8 mouse cellular contexts compared by ENCODE assay signal in genomic region chr17:35584330-35584937, GRCm38 (mm10). TPM values are rescaled to one million over a fixed set of nuclear protein-coding genes. Genes with fewer than 3 reads are reported as not detected.
A peak's percentile ranks its signal among the peaks of the same experiment; 100 is the strongest.
DNase-seq lines count a peak whose midpoint lies in the region; ATAC-seq and TF ChIP-seq lines count a peak whose summit lies in the region.

No protein-coding gene starts in this region.

- H3K4me2 ChIP-seq in intestine, embryonic 16.5 days (ENCODE audit: low read depth, low read length) = peak overlapping the region; percentile 48
- peak overlapping the region; percentile 43 for H3K4me2 ChIP-seq in midbrain, postnatal 0 days (ENCODE audit: low read depth, low read length, poor library complexity, severe bottlenecking)

- intact Hi-C loops in left cerebral cortex, postnatal 25 days (cut with DNase I) = loop anchor here (5.0 kb wide), 2 partner anchors 83 to 153 kb away; partner anchors contain the start of gene Vars2

- H3K36me3 ChIP-seq in intestine, embryonic 16.5 days (ENCODE audit: control insufficient read depth, insufficient read depth, low read length) = no peaks in the 10 kb centered on the region
- H3K36me3 ChIP-seq in midbrain, postnatal 0 days (ENCODE audit: insufficient read depth, low read length) = no peaks in the 10 kb centered on the region

- H3K9ac ChIP-seq in intestine, embryonic 16.5 days (ENCODE audit: low read depth, low read length) = 0 out of 2 replicates have a peak overlapping the region, but pooled peaks have one; percentile 19
- H3K9ac ChIP-seq in midbrain, postnatal 0 days (replicated peaks; ENCODE audit: low read length, poor library complexity, severe bottlenecking) = no peak overlapping the region

- H3K27ac ChIP-seq in intestine, embryonic 16.5 days (ENCODE audit: low read length) = no peak overlapping the region
- no peak overlapping the region for H3K27ac ChIP-seq in midbrain, postnatal 0 days (ENCODE audit: low read depth, low read length)

- H3K9me3 ChIP-seq in intestine, embryonic 16.5 days (ENCODE audit: control insufficient read depth, low read length) = 0 out of 2 replicates have a peak, but pooled peaks cover 3% of the 10 kb centered on the region
- no peaks in the 10 kb centered on the region for H3K9me3 ChIP-seq in midbrain, postnatal 0 days (ENCODE audit: low read length)

- ATAC-seq in intestine, embryonic 16.5 days = peak; percentile 60
- peak; percentile 69 for ATAC-seq in midbrain, postnatal 0 days (ENCODE audit: low FRiP score)

- 18% methylated on average over 16 of the region's 16 CpGs for WGBS in intestine, embryonic 16.5 days
- 15% methylated on average over 16 of the region's 16 CpGs for WGBS in midbrain, postnatal 0 days

- H3K27me3 ChIP-seq in intestine, embryonic 16.5 days (replicated peaks; ENCODE audit: control insufficient read depth, insufficient read depth, low read length) = no peaks in the 10 kb centered on the region
- H3K27me3 ChIP-seq in midbrain, postnatal 0 days (ENCODE audit: insufficient read depth, low read length) = no peaks in the 10 kb centered on the region; the same call in 1 of the 2 replicates

- peak; percentile 96 for TF ChIP-seq CTCF in midbrain, postnatal 0 days (IDR thresholded peaks at IDR 0.05)

- peaks cover 3% of the 10 kb centered on the region; the same call in 1 of the 2 replicates for H3K4me1 ChIP-seq in intestine, embryonic 16.5 days (ENCODE audit: control insufficient read depth, insufficient read depth, low read length)
- no peaks in the 10 kb centered on the region for H3K4me1 ChIP-seq in midbrain, postnatal 0 days (ENCODE audit: insufficient read depth, low read length)

- peak; percentile 43 for DNase-seq in 3134 (ENCODE audit: extremely low read depth, insufficient read length, low spot score)
- peak; percentile 38 for DNase-seq in adrenal gland, adult 8-10 months
- peak; percentile 58 for DNase-seq in embryo, embryonic 11.5 days (ENCODE audit: low read depth, low spot score)
- peak; percentile 66 to 78 for DNase-seq in gastrocnemius, postnatal 4 days (ENCODE audit: low spot score in 2 of 2)
- DNase-seq in left cerebral cortex, postnatal 25 days (ENCODE audit: low spot score in 2 of 2) = peak; percentile 86 to 91
- DNase-seq in midbrain, postnatal 0 days (ENCODE audit: low spot score) = peak; percentile 92
- peak; percentile 55 to 85 for DNase-seq in spleen, postnatal 4 days (ENCODE audit: low spot score in 2 of 2)

- no peak overlapping the region for H3K4me3 ChIP-seq in intestine, embryonic 16.5 days (ENCODE audit: low read length)
- H3K4me3 ChIP-seq in midbrain, postnatal 0 days (ENCODE audit: low read depth, low read length) = no peak overlapping the region

RNA-seq across cellular contexts. Expression of gene Sfta2, which starts 16.9 kb away (rescaled TPM):
- total RNA-seq in adrenal gland, adult 8-10 months (2022) = not detected
- total RNA-seq in gastrocnemius, postnatal 4 days (2021) = not detected
- 1.2 and 3.3 TPM in 2 replicates for polyA plus RNA-seq in intestine, embryonic 16.5 days (2015; fragmentation: Nextera tagmentation; extraction: Ambion mirVana)
- total RNA-seq in left cerebral cortex, postnatal 25 days (2021) = not detected
- not detected in 2 replicates for total RNA-seq in midbrain, postnatal 0 days (2014; rRNA removed)
- polyA plus RNA-seq in midbrain, postnatal 0 days (2015; fragmentation: Nextera tagmentation; extraction: Ambion mirVana) = not detected in 2 replicates

RNA-seq across cellular contexts. Expression of gene 2300002M23Rik, which starts 17.2 kb away (rescaled TPM):
- total RNA-seq in adrenal gland, adult 8-10 months (2022) = not detected
- total RNA-seq in gastrocnemius, postnatal 4 days (2021) = not detected
- polyA plus RNA-seq in intestine, embryonic 16.5 days (2015; fragmentation: Nextera tagmentation; extraction: Ambion mirVana) = not detected in 2 replicates
- total RNA-seq in left cerebral cortex, postnatal 25 days (2021) = not detected
- not detected in 2 replicates for total RNA-seq in midbrain, postnatal 0 days (2014; rRNA removed)
- polyA plus RNA-seq in midbrain, postnatal 0 days (2015; fragmentation: Nextera tagmentation; extraction: Ambion mirVana) = not detected in 2 replicates

RNA-seq across cellular contexts. Expression of gene Cdsn, which starts 32.5 kb away (rescaled TPM):
- total RNA-seq in adrenal gland, adult 8-10 months (2022) = 10 to 100 TPM in 1 of 4 experiments, 1 to 10 TPM in 2, under 1 TPM in 1; 0.17 to 12.1 (median 3.0) TPM
- total RNA-seq in gastrocnemius, postnatal 4 days (2021) = under 1 TPM; 0.29 to 0.39 TPM
- 0.10 TPM in 2 replicates for polyA plus RNA-seq in intestine, embryonic 16.5 days (2015; fragmentation: Nextera tagmentation; extraction: Ambion mirVana)
- total RNA-seq in left cerebral cortex, postnatal 25 days (2021) = 1 to 10 TPM; 1.1 to 1.3 TPM
- total RNA-seq in midbrain, postnatal 0 days (2014; rRNA removed) = 1.2 TPM in 1 of 2 replicates, not detected in the other
- 0.06 and 0.22 TPM in 2 replicates for polyA plus RNA-seq in midbrain, postnatal 0 days (2015; fragmentation: Nextera tagmentation; extraction: Ambion mirVana)

RNA-seq across cellular contexts. Expression of gene Gm9573, which starts 42.0 kb away (rescaled TPM):
- not detected for total RNA-seq in adrenal gland, adult 8-10 months (2022)
- total RNA-seq in gastrocnemius, postnatal 4 days (2021) = not detected
- not detected in 2 replicates for polyA plus RNA-seq in intestine, embryonic 16.5 days (2015; fragmentation: Nextera tagmentation; extraction: Ambion mirVana)
- total RNA-seq in left cerebral cortex, postnatal 25 days (2021) = not detected
- total RNA-seq in midbrain, postnatal 0 days (2014; rRNA removed) = not detected in 2 replicates
- polyA plus RNA-seq in midbrain, postnatal 0 days (2015; fragmentation: Nextera tagmentation; extraction: Ambion mirVana) = not detected in 2 replicates

RNA-seq across cellular contexts. Expression of gene Psors1c2, which starts 51.4 kb away (rescaled TPM):
- total RNA-seq in adrenal gland, adult 8-10 months (2022) = not detected
- not detected for total RNA-seq in gastrocnemius, postnatal 4 days (2021)
- 0.66 and 0.81 TPM in 2 replicates for polyA plus RNA-seq in intestine, embryonic 16.5 days (2015; fragmentation: Nextera tagmentation; extraction: Ambion mirVana)
- total RNA-seq in left cerebral cortex, postnatal 25 days (2021) = under 1 TPM; 0.60 to 0.82 TPM
- not detected in 2 replicates for total RNA-seq in midbrain, postnatal 0 days (2014; rRNA removed)
- 0.43 TPM in 1 of 2 replicates, not detected in the other for polyA plus RNA-seq in midbrain, postnatal 0 days (2015; fragmentation: Nextera tagmentation; extraction: Ambion mirVana)

Comparison
In these comparisons a context has a peak if more than half of its experiments do, and no peak if none do; other contexts are left out.
1. DNase-seq: peak in every context shown above with its lines; median percentile 92 in midbrain, postnatal 0 days; 88 in left cerebral cortex, postnatal 25 days; 72 in gastrocnemius, postnatal 4 days; 70 in spleen, postnatal 4 days; 58 in embryo, embryonic 11.5 days; 43 in 3134; 38 in adrenal gland, adult 8-10 months.